Mouse (Mus musculus): ENCODE results near the gene Yipf1.
A peak's percentile ranks its signal among the peaks of the same experiment; 100 is the strongest.
"Not testable (repeated sequence)": the region's sequence is repeated elsewhere in the genome, so short reads cannot be mapped to it uniquely, and the experiment has no call there.

Gene Yipf1

DNA sequence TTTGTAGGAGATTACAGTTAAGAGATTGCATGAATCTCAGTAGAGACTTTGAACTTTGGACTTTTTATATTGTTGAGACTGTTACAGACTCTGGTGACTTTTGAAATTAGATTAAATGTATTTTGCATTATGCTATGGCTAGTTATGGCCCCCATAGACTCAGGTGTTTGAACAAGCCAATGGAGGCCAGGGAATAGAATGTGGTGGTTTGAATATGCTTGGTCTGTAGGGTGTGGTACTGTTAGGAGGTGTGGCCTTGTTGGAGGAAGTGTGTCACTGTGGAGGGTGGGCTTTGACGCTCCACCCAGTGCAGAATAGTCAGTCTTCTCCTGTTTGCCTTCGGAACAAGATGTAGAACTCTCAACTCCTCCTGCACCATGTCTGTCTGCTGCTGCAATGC is 8.9 kb downstream of the Yipf1 start:
- DNase-seq (ENCODE audit: low spot score) = no peak

DNA sequence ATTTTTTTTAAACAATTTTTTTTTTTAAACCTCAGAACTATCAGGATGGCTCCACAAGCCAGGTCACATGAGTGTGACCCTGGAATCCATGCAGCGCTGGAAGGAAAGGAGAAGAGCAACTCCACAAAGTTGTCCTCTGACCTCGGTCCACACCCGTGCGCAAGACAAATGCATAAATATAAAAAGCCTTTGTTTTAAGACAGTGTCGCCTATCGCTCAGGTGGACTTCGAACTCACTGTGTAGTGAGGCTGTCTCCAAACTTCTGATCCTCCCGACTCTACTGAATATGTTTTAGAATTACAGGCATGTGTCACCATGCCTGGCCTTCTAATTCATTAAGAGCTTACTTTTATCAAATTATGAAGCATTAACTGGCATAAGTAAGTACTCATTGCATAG is 14.4 kb downstream of the Yipf1 start:
- DNase-seq (ENCODE audit: low spot score) = no peak

DNA sequence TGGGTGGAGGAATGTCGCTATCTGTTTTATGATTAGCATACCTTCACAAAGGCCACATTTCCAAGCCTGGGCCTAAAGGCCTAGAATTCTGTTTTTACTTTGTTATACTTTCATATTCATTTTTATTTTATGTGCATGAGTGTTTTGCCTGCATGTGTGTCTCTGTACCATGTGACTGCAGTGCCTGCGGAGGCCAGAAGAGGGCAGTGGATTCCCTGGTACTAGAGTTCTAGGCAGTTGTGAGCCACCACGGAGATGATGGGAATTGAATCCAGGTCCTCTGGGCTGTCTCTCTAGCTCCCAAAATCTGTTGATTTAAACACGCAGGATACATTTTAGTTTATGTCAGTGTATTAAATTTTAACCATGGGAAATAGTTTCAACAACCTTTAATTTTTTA is 19.4 kb downstream of the Yipf1 start:
- no peak for DNase-seq (ENCODE audit: low spot score)

DNA sequence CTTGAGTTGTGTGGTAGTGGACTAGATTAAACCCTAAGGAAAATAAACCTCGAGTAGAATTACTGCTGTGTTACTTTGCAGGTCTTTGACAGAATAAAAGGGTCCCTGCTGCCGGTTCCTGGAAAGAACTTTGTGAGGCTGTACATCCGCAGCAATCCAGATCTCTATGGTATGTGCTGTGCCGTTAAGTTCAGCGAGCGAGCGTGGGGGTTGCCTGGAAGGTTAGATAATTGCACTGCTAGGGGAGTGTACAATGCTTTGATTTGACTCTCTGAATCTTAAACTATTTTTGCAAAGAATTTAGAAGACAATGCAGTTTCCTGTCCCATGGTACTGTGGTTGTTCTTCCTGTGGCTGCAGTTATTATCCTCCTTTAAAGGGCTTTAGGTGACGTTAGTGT is 22.2 kb downstream of the Yipf1 start:
- no peak for DNase-seq (ENCODE audit: low spot score)

DNA sequence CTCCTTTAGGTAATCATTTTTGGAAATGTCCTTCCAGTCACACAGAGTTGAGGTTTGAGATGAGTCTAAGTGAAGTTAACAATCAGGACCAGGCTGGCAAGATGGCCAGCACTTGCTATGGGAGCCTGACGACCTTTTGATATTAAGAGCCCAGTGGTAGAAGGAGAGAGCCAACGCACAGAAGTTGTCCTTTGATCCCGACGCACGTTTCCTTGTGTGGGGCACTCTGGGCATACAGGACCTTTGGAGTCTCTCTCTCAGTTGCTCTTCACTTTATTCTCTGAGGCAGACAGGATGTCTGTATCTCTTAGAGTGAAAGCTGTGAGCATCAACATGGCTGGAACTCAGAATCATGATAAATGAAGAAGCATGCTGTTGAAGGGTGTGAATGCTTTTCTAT is 23.3 kb downstream of the Yipf1 start:
- DNase-seq (ENCODE audit: low spot score) = no peak

GRCm38 (mm10) chr4:107341354-107341753 is 27.2 kb downstream of the Yipf1 start:
- no peak for DNase-seq (ENCODE audit: low spot score)

DNA sequence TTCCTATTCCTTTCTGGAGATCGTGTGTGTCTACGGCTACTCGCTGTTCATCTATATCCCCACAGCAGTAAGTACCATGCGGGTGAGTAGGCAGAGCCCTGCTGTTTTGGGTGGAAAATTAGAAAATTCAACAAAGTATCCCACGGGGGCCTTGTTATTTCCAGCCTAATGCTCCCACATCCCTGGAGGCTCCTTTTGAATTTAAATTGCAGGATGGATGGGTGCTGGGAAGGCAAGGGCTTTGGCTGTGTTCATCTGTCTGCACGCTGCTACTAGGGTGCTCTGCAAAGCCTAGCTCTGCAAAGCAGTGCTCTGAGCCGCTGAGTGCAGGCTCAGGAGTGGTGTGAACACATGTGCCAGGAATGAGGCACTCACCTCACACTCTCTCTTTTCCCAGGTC is 30.4 kb downstream of the Yipf1 start:
- no peak for DNase-seq (ENCODE audit: low spot score)

DNA sequence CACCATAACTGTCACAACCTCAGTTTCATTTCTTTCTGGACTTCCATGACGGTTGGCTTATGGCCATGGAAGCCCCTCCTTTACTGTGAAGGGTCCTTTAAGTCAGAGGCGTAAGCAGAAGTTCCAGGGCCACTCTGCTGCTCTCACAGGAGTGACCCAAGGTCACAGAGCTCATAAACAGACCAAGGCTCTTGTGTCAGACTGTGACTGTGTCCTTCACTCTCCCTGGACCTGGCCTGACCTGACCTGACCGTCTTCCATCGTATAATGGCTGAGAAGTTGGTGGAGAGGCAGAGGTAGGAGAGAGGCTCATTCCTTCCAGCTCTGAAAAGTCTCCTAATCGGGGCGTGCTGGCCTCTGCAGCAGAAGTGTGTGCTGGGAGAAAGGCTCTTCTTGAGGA is 33.1 kb downstream of the Yipf1 start:
- DNase-seq (ENCODE audit: low spot score) = no peak

DNA sequence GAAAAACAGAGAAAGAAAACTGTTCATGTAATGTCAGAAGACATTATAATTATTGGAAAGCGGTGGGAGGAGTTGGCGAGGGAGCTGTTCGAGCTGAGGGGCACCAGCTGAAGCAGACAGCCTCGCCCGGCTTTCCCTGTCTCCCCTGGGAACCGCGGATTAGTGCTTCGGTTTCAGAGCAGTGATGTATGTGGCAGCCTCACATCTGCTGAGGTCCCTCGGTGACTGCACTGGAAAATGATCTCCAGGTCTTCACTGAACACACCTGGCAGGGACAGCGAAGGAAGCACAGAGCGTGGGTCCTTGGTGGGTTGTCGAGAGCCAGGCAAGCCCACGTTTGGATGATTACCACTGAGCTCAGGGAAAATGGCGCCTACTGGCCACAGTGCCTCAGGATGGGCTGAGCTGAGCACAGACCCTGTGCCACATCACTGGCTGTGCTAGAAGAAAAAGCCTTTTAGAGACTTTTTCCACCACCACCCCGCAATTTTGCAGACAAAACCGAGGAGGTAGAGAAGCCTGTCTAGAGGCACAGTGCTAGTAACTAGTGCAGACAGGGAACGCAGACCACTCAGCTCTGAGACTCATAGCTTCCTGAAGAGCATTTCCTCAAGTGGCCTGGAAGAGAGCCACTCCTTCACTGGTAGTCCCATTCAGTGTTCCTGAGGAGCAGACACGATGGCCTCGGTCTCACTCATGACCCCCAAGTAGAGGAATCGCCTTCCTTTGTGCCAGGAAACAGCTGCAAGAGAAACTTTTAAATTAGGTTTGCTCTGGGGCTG is 34.6 kb downstream of the Yipf1 start:
- no peak for DNase-seq (ENCODE audit: low spot score)

DNA sequence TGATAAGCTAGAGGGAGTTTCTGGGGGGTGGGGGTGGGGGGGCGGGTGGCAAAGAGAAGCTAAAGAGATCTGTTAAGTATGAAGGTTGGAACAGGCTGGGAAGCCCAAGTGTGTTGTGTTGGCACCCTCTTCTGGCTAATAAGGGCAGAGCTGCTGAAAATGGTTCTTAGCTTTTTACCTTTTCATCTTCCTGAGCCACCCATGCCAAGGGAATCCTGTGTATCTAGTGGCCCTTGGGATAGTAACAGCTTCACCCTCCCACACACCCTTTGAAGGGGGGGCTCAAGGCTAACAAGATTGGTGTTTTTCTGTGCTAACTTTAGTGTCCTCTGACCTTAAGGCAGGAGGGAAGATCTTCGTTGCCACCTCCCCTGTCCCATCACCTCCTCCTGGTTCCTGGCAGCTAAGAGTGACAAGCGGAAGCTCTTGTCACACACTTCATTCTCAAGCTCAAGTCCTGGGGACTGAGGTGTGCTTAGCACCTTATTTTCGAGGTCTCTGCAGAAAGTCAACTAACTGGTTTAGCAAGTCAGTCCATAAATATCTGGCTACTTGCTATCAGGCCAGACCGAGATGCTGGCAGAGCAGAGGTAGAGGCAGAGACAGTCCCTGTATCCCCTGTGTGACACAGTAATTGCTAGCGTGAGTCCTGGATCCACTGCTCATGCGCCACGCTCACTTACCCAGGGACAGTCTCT is 35.3 kb downstream of the Yipf1 start:
- peak; percentile 51 for DNase-seq (ENCODE audit: low spot score)

DNA sequence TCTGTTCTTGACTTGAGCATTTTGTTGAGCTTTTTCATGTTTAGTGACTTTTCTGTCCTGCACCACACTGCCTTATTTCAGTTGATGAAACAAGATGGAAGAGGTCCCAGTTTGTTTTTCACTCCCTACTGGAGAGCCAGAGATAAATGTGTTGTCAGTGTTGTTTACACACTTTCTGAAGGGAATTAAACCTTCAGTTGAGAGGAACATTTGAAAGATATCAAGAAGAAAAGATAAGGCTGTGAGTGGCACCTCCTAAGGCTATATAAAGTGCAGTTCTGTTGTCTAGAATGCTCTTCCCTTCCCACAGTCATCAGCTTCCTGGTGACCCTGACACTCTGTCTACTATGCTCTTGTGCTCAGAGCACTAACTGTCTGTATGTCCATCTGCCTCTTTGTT is 37.2 kb downstream of the Yipf1 start:
- no peak for DNase-seq (ENCODE audit: low spot score)

DNA sequence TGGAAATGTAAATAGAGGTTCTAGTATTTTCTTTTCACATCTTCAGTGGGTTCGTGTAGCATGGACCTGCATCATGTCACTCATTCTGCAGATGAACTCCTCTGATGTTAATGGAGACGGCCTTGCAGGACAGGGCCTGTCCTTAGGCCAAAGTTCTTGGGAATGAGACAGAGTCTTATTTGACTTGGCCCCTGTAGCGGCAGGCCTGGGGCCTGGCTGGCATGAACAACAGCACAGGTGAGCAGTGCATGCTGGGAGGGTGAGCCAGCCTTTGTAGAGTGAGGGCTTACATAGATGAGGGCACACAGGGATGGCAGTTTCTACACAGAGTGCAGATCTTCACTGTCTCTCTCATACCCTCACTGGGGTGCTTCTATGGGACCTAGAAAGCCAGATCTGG is 39.4 kb downstream of the Yipf1 start:
- DNase-seq (ENCODE audit: low spot score) = no peak

DNA sequence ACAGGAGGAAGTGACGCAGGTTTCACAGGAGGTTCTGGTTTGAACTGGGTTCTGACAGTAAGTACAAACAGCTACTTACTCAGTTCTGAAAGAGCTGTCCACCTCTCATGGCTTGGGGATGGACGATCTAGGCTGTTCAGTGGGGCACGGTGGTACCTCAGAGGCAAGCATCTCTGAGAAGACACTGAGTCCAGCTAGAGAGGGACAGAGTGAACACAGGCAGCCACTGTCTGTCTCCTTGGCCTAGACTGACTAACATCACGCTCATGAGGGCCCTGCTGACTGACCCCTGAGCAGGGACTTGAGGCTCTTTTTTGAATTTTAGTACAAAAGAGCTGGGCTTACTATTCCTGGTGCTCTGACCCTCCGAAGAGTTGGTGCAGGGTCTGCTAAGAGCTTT is 40.0 kb downstream of the Yipf1 start:
- no peak for DNase-seq (ENCODE audit: low spot score)

DNA sequence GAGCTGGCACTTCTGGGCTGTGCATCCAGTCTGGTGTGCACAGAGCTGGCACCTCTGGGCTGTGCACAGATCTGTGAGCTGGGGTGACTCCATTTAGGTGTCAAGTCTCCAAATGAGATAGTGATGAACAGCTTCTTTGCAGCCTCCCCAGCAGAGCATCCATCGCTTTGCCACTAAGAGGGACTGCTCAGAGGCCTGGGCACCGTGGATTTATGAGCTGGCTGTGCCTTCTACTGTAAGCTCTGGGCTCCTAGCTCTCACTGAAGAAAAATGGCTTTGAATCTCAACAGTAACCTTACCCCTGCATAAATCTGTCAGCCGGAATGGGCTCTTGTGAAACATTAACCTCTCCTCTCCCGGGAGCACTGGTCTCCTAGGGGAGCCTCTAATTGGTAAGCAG is 40.4 kb downstream of the Yipf1 start:
- peak; percentile 32 for DNase-seq (ENCODE audit: low spot score)

GRCm38 (mm10) chr4:107357172-107357571 is 43.0 kb downstream of the Yipf1 start:
- DNase-seq (ENCODE audit: low spot score) = not testable (repeated sequence)

DNA sequence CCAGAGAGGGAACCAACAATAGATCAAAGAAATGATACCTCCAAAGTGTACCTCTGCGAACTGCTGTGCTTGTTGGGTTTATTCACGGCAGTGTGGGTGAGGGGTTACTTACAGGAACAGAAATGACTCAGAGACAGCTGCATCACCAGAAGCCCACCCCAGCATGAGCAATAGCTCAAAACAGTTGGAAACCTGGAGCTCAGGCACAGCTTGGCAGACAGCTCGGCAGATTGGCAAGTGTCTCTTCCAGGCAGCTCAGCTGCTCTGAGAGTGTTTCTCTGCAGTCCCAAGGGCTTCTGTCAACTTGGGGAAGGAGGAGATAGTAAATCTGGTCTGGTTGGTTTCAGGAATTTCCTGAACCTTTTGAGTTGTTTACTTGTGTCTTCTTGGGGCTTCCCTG is 44.3 kb downstream of the Yipf1 start:
- no peak for DNase-seq (ENCODE audit: low spot score)

GRCm38 (mm10) chr4:107360457-107361145 is 46.4 kb downstream of the Yipf1 start:
- DNase-seq (ENCODE audit: low spot score) = no peak

DNA sequence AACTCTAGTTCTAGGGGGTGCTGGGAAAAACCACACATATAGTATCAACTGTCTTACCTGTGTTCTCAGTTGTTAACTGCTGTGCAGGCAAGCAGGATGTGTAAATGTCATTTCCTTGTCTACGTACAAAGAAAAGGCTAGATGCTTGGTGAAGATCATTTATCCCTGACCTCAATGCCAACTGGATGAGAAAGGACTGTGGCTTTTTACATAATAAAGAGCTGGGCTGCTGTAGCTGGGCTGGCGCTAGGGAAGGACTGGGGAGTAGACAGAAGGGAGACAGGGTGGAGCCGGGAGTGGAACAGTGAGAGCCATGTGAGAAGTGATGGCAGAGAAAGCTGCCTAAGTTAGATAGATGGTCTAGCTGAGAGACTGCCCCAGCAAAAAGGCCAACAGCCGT is 48.6 kb downstream of the Yipf1 start:
- no peak for DNase-seq (ENCODE audit: low spot score)

DNA sequence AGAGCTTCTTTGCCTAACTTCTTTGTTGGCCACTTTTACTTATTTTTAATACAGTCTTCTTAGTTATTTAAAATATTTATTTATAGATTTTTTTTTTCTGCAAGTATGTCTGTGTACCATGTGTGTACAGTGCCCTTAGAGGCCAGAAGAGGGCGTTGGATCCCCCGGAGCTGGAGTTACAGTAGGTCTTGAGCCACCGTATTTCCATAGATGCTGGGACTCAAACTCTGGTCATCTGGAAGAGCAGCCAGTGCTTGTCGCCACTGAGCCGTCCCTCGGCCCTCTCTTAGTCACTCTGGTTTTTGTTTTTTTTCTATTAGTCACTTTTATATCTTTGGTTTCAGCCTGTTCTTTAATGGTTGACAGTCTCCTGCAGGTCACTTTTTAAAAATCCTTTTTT is 49.4 kb downstream of the Yipf1 start:
- no peak for DNase-seq (ENCODE audit: low spot score)

GRCm38 (mm10) chr4:107364190-107364639 is 50.1 kb downstream of the Yipf1 start:
- peak; percentile 62 for DNase-seq (ENCODE audit: low spot score)

GRCm38 (mm10) chr4:107366408-107366807 is 52.2 kb downstream of the Yipf1 start:
- DNase-seq (ENCODE audit: low spot score) = not testable (repeated sequence)

- peak; percentile 86 for DNase-seq (ENCODE audit: low spot score)
Measured at GRCm38 (mm10) chr4:107367567-107368314, 53.6 kb downstream of the Yipf1 start, which contains the start of gene Ndc1. Ndc1 (plus strand) TSS chr4:107367784.
